Mouse (Mus musculus) liver, embryonic 14.5 days (tissue): ENCODE measurements at regions not wholly inside any gene's neighbourhood (a gene's known extent, or its start where the extent isn't known, plus 50 kb on each side); places are given as distances from the start of the nearest gene placed in this dataset.

ENCODE experiments used
- CTCF ChIP-seq: IDR thresholded peaks from 2 replicates; pipeline ENCODE4 v1.5.1; 2016; ENCODE audit warnings: antibody characterized with exemption, low read depth, control low read depth
- EP300 ChIP-seq: IDR thresholded peaks from 2 replicates; pipeline ENCODE4 v1.6.1; 2016; ENCODE audit warnings: antibody characterized with exemption, low read depth

DNA sequence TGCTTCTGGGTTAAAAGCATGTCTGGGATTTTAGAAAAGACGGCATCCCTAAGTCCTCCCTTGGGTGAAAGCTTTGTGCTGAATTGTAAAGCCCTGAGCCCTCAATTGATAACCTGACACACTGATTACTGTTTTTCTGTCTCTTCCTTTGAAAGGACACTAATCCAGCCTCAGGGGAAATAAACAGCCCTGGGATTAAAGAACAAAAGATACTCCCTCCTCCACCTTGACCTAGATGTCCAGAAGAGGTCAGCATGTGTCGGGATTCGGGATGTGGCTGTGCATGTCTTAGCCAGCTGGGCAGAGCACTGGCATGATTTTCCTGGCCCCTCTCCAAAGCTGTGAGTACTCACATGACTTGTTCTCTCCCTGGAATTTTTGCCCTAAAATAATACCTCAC is 208.6 kb downstream of the Brinp2 start:
- TF ChIP-seq CTCF: no peak
- no peak for TF ChIP-seq EP300
